Mouse (Mus musculus) heart, embryonic 13.5 days (tissue): Measurements from ENCODE around the gene Znhit2. TPM values are rescaled to one million over a fixed set of nuclear protein-coding genes. Genes with fewer than 3 reads are reported as not detected.

Experiments used
- ATAC-seq: fragments of 200-750 bp; cut with Nextera tagmentation; 2 replicates; pipeline ENCODE4 v1.8.0; 2017; ENCODE audit warnings: moderate TSS enrichment; ENCODE audit not compliant: insufficient number of reproducible peaks, low FRiP score, low TSS enrichment; ENCODE audit errors: extremely low read depth
- H3K27ac ChIP-seq: fragments of 300-500 bp; sonication (generic); replicated peaks from 2 replicates; pipeline ENCODE4 v1.5.1; 2015; ENCODE audit warnings: moderate library complexity, mild to moderate bottlenecking, inconsistent platforms
- H3K27me3 ChIP-seq: fragments of 300-500 bp; sonication (generic); replicated peaks from 2 replicates; pipeline ENCODE4 v1.6.1; 2015; ENCODE audit warnings: mild to moderate bottlenecking, inconsistent platforms
- H3K36me3 ChIP-seq: fragments of 300-500 bp; sonication (generic); 2 replicates; pipeline ENCODE4 v1.6.1; 2015; ENCODE audit warnings: mild to moderate bottlenecking, inconsistent platforms
- H3K4me1 ChIP-seq: fragments of 300-500 bp; sonication (generic); 2 replicates; pipeline ENCODE4 v1.6.1; 2015; ENCODE audit warnings: inconsistent platforms
- H3K4me2 ChIP-seq: fragments of 300-500 bp; sonication (generic); 2 replicates; pipeline ENCODE4 v1.6.1; 2015; ENCODE audit warnings: inconsistent platforms, mild to moderate bottlenecking, moderate library complexity
- H3K4me3 ChIP-seq: fragments of 300-500 bp; sonication (generic); 2 replicates; pipeline ENCODE4 v1.5.1; 2015; ENCODE audit warnings: moderate library complexity, mild to moderate bottlenecking, inconsistent platforms
- H3K9ac ChIP-seq: fragments of 300-500 bp; sonication (generic); 2 replicates; pipeline ENCODE4 v1.6.1; 2015; ENCODE audit warnings: inconsistent platforms, mild to moderate bottlenecking, moderate library complexity
- H3K9me3 ChIP-seq: fragments of 300-500 bp; sonication (generic); 2 replicates; pipeline ENCODE4 v1.6.1; 2016; ENCODE audit warnings: inconsistent platforms
- WGBS: fragments of 180-500 bp; shearing (Covaris S2); methylation state at CpG from one replicate; pipeline ENCODE4 v1.1.7; 2015; ENCODE audit warnings: mixed read lengths; 5-methylcytosine and 5-hydroxymethylcytosine counted together
- polyA plus RNA-seq: library from polyadenylated mRNA; unstranded; fragments of >200 nt; fragmentation: Nextera tagmentation; extraction: Ambion mirVana; gene quantifications from 2 replicates; pipeline ENCODE4 v1.2.1, GENCODE M21; 2015

Gene Znhit2
- polyA plus RNA-seq, 1 experiment from 2014 or later = 21.1 TPM

GRCm38 (mm10) chr19:6047154-6047898, 13.7 kb upstream of the Znhit2 start:
- Histone ChIP-seq H3K4me1 (peaks cover 29% of the 10 kb centered on the region), H3K9me3 (no peaks in the 10 kb centered on the region), H3K9ac (peak overlapping the region; percentile 96), H3K27me3 (no peaks in the 10 kb centered on the region), H3K36me3 (peaks cover 43% of the 10 kb centered on the region), H3K4me2 (peak overlapping the region; percentile 99), H3K4me3 (peak overlapping the region; percentile 96), H3K27ac (peak overlapping the region; percentile 99)
- WGBS = 1% methylated on average over 43 of the region's 44 CpGs
- peak; percentile 19; the same call in 1 of the 2 replicates for ATAC-seq

GRCm38 (mm10) chr19:6047899-6048166, 13.2 kb upstream of the Znhit2 start:
- WGBS = 80% methylated on average over 8 of the region's 8 CpGs
- Histone ChIP-seq H3K27me3 (no peaks in the 10 kb centered on the region), H3K9ac (peak overlapping the region; percentile 96), H3K4me3 (peak overlapping the region; percentile 96), H3K36me3 (peaks cover 48% of the 10 kb centered on the region), H3K4me2 (peak overlapping the region; percentile 99), H3K27ac (peak overlapping the region; percentile 99; the same call in 1 of the 2 replicates), H3K9me3 (no peaks in the 10 kb centered on the region), H3K4me1 (peaks cover 29% of the 10 kb centered on the region)
- no peak for ATAC-seq

GRCm38 (mm10) chr19:6048681-6049410, 12.1 kb upstream of the Znhit2 start:
- H3K4me1 ChIP-seq = peaks cover 29% of the 10 kb centered on the region
- no peaks in the 10 kb centered on the region for H3K27me3 ChIP-seq
- no peak overlapping the region; the same call in 1 of the 2 replicates for H3K4me2 ChIP-seq
- H3K9ac ChIP-seq = peak overlapping the region; percentile 40; the same call in 1 of the 2 replicates
- no peaks in the 10 kb centered on the region for H3K9me3 ChIP-seq
- H3K36me3 ChIP-seq = peaks cover 58% of the 10 kb centered on the region
- H3K27ac ChIP-seq = no peak overlapping the region
- no peak for ATAC-seq
- 81% methylated on average over 11 of the region's 11 CpGs for WGBS
- 0 out of 2 replicates have a peak overlapping the region, but pooled peaks have one; percentile 2 for H3K4me3 ChIP-seq

- no peak overlapping the region for H3K27ac ChIP-seq
- peaks cover 78% of the 10 kb centered on the region for H3K36me3 ChIP-seq
- H3K9me3 ChIP-seq = no peaks in the 10 kb centered on the region
- no peak overlapping the region for H3K4me3 ChIP-seq
- no peak overlapping the region for H3K9ac ChIP-seq
- H3K4me1 ChIP-seq = peaks cover 35% of the 10 kb centered on the region
- ATAC-seq = no peak
- 71% methylated on average over 7 of the region's 7 CpGs for WGBS
- no peaks in the 10 kb centered on the region for H3K27me3 ChIP-seq
- no peak overlapping the region for H3K4me2 ChIP-seq
Measured at GRCm38 (mm10) chr19:6052516-6052915, 8.5 kb upstream of the Znhit2 start.

GRCm38 (mm10) chr19:6054296-6054695, 6.7 kb upstream of the Znhit2 start:
- Histone ChIP-seq H3K9me3 (no peaks in the 10 kb centered on the region), H3K4me1 (peaks cover 30% of the 10 kb centered on the region), H3K36me3 (peaks cover 74% of the 10 kb centered on the region), H3K4me2 (no peak overlapping the region), H3K4me3 (no peak overlapping the region), H3K27me3 (no peaks in the 10 kb centered on the region), H3K9ac (no peak overlapping the region; the same call in 1 of the 2 replicates), H3K27ac (no peak overlapping the region)
- WGBS = 85% methylated on average over 5 of the region's 5 CpGs
- ATAC-seq = no peak

- H3K4me1 ChIP-seq = peaks cover 35% of the 10 kb centered on the region
- H3K9me3 ChIP-seq = no peaks in the 10 kb centered on the region
- H3K27ac ChIP-seq = no peak overlapping the region
- H3K9ac ChIP-seq = peak overlapping the region; percentile 95
- no peak for ATAC-seq
- H3K27me3 ChIP-seq = no peaks in the 10 kb centered on the region
- H3K4me2 ChIP-seq = peak overlapping the region; percentile 87
- H3K4me3 ChIP-seq = peak overlapping the region; percentile 69
- WGBS = 59% methylated on average over 4 of the region's 4 CpGs
- H3K36me3 ChIP-seq = peaks cover 60% of the 10 kb centered on the region
Measured at GRCm38 (mm10) chr19:6056696-6057095, 4.3 kb upstream of the Znhit2 start.

GRCm38 (mm10) chr19:6057313-6058096, 3.5 kb upstream of the Znhit2 start, which contains the start of the genes Mrpl49 and Fau:
Gene Mrpl49 (minus strand): TSS chr19:6057785.
Gene Fau (plus strand): TSS chr19:6057844.
- Histone ChIP-seq H3K4me1 (peaks cover 40% of the 10 kb centered on the region), H3K9ac (peak within 1 kb of the TSS; percentile 96), H3K36me3 (peaks cover 52% of the 10 kb centered on the region), H3K4me3 (peak within 1 kb of the TSS; percentile 69), H3K27ac (peak within 1 kb of the TSS; percentile 75), H3K4me2 (peak within 1 kb of the TSS; percentile 87), H3K9me3 (no peaks in the 10 kb centered on the region), H3K27me3 (no peaks in the 10 kb centered on the region)
- under 1% methylated on average over 55 of the region's 63 CpGs for WGBS
- peak; percentile 91 for ATAC-seq

- Histone ChIP-seq H3K36me3 (peaks cover 42% of the 10 kb centered on the region), H3K9me3 (no peaks in the 10 kb centered on the region), H3K4me1 (peaks cover 45% of the 10 kb centered on the region), H3K27me3 (no peaks in the 10 kb centered on the region), H3K9ac (peak overlapping the region; percentile 96), H3K4me3 (peak overlapping the region; percentile 69), H3K4me2 (peak overlapping the region; percentile 80), H3K27ac (peak overlapping the region; percentile 75)
- WGBS = 28% methylated on average over 5 of the region's 5 CpGs
- ATAC-seq = no peak
Measured at GRCm38 (mm10) chr19:6058513-6058912, 2.5 kb upstream of the Znhit2 start.

- no peak for ATAC-seq
- peaks cover 45% of the 10 kb centered on the region for H3K4me1 ChIP-seq
- H3K4me3 ChIP-seq = peak overlapping the region; percentile 69
- no peaks in the 10 kb centered on the region for H3K27me3 ChIP-seq
- H3K9ac ChIP-seq = peak overlapping the region; percentile 96
- H3K27ac ChIP-seq = 0 out of 2 replicates have a peak overlapping the region, but pooled peaks have one; percentile 75
- 74% methylated on average over 5 of the region's 5 CpGs for WGBS
- no peaks in the 10 kb centered on the region for H3K9me3 ChIP-seq
- H3K36me3 ChIP-seq = peaks cover 37% of the 10 kb centered on the region
- H3K4me2 ChIP-seq = peak overlapping the region; percentile 80
Measured at GRCm38 (mm10) chr19:6058966-6059365, 2.0 kb upstream of the Znhit2 start.

- no peak for ATAC-seq
- Histone ChIP-seq H3K36me3 (peaks cover 18% of the 10 kb centered on the region), H3K4me3 (peak overlapping the region; percentile 91), H3K4me2 (peak overlapping the region; percentile 93), H3K9ac (peak overlapping the region; percentile 98), H3K27me3 (no peaks in the 10 kb centered on the region), H3K9me3 (no peaks in the 10 kb centered on the region), H3K4me1 (peaks cover 38% of the 10 kb centered on the region), H3K27ac (peak overlapping the region; percentile 95)
- 1% methylated on average over 44 of the region's 44 CpGs for WGBS
Measured at GRCm38 (mm10) chr19:6061641-6062302, 780 bp downstream of the Znhit2 start.
